Mouse (Mus musculus) embryonic facial prominence, embryonic 11.5 days (tissue): Measurements from ENCODE around the gene Slc24a1. TPM values are rescaled to one million over a fixed set of nuclear protein-coding genes. Genes with fewer than 3 reads are reported as not detected.
A peak's percentile ranks its signal among the peaks of the same experiment; 100 is the strongest.

Experiments
- ATAC-seq: fragments of 200-750 bp; cut with Nextera tagmentation; replicated peaks from 2 replicates; pipeline ENCODE4 v1.8.0; 2017; ENCODE audit warnings: low read depth; ENCODE audit not compliant: insufficient number of reproducible peaks, low FRiP score, low TSS enrichment
- DNase-seq: peaks from one replicate; pipeline ENCODE4 v3.0.0-alpha.2; 2015; ENCODE audit warnings: low spot score
- H3K27ac ChIP-seq: fragments of 300-500 bp; sonication (generic); replicated peaks from 2 replicates; pipeline ENCODE4 v1.5.1; 2014; ENCODE audit warnings: mild to moderate bottlenecking, low read depth, low read length, control low read depth
- H3K27me3 ChIP-seq: fragments of 300-500 bp; sonication (generic); 2 replicates; pipeline ENCODE4 v1.6.1; 2014; ENCODE audit warnings: mild to moderate bottlenecking, low read length, moderate library complexity, mixed read lengths; ENCODE audit not compliant: control insufficient read depth, insufficient read depth
- H3K36me3 ChIP-seq: fragments of 300-500 bp; sonication (generic); replicated peaks from 2 replicates; pipeline ENCODE4 v1.6.1; 2014; ENCODE audit warnings: low read depth, mild to moderate bottlenecking, low read length, moderate library complexity, mixed read lengths; ENCODE audit not compliant: control insufficient read depth, insufficient read depth
- H3K4me1 ChIP-seq: fragments of 300-500 bp; sonication (generic); 2 replicates; pipeline ENCODE4 v1.6.1; 2014; ENCODE audit warnings: low read length, mixed read lengths; ENCODE audit not compliant: control insufficient read depth, insufficient read depth
- H3K4me2 ChIP-seq: fragments of 300-500 bp; sonication (generic); 2 replicates; pipeline ENCODE4 v1.6.1; 2014; ENCODE audit warnings: low read depth, mild to moderate bottlenecking, control low read depth, low read length, moderate library complexity
- H3K4me3 ChIP-seq: fragments of 300-500 bp; sonication (generic); 2 replicates; pipeline ENCODE4 v1.5.1; 2014; ENCODE audit warnings: low read depth, low read length, control low read depth
- H3K9ac ChIP-seq: fragments of 300-500 bp; sonication (generic); replicated peaks from 2 replicates; pipeline ENCODE4 v1.6.1; 2014; ENCODE audit warnings: mild to moderate bottlenecking, control low read depth, low read length
- H3K9me3 ChIP-seq: fragments of 300-500 bp; sonication (generic); replicated peaks from 2 replicates; pipeline ENCODE4 v1.6.1; 2016; ENCODE audit warnings: mild to moderate bottlenecking, low read length, inconsistent platforms, mixed read lengths; ENCODE audit not compliant: control insufficient read depth
- WGBS: fragments of 180-500 bp; shearing (Covaris S2); extraction: QIAGEN DNeasy Blood & Tissue Kit; methylation state at CpG from one replicate; pipeline ENCODE4 v1.1.7; 2014; 5-methylcytosine and 5-hydroxymethylcytosine counted together
- polyA plus RNA-seq: library from polyadenylated mRNA; unstranded; fragments of >200 nt; fragmentation: Nextera tagmentation; extraction: Ambion mirVana; gene quantifications from 2 replicates; pipeline ENCODE4 v1.2.1, GENCODE M21; 2014

The Slc24a1 gene
- polyA plus RNA-seq, 1 experiment from 2014 or later: not detected

DNA sequence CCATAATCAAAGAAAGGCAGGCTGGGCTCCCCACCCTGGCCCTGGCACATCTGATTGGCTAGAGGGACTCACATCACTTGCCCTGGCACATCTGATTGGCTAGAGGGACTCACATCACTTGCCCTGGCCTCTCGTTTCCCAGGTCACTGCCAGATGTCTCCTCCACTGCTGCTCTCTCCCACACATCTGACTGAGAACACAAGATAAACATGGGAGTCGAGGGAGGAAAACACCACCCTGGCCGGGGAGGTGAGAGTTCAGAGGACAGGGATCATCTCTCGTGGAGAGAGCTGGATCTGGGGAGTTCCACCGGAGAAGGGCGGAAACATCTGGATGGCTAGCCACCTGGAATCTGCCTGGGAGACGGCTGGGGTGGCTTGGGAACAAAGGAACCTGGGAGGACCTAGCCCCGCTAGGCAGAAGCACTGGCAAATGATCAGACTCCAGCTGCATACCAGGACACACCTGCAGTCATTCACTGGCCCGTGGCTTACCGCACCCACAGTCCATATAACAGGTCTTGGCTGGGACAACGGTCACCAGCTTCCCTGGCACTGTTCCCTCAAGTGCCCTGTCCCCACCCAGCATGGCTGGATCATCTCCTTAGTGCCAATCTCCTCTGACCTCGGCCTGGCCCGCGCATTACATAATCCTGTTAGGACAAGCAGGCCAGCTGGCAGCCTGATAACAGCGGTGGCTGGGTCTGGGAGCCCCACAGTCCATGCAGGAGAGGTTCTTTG lies 17.2 kb downstream of the Slc24a1 start:
- Histone ChIP-seq H3K9me3 (no peaks in the 10 kb centered on the region), H3K27ac (no peak overlapping the region), H3K9ac (no peak overlapping the region; the same call in 1 of the 2 replicates), H3K27me3 (no peaks in the 10 kb centered on the region), H3K4me3 (no peak overlapping the region), H3K4me1 (no peaks in the 10 kb centered on the region), H3K36me3 (no peaks in the 10 kb centered on the region), H3K4me2 (no peak overlapping the region)
- peak; percentile 71 for ATAC-seq
- 57% methylated on average over 15 of the region's 15 CpGs for WGBS
- DNase-seq: peak; percentile 63

DNA sequence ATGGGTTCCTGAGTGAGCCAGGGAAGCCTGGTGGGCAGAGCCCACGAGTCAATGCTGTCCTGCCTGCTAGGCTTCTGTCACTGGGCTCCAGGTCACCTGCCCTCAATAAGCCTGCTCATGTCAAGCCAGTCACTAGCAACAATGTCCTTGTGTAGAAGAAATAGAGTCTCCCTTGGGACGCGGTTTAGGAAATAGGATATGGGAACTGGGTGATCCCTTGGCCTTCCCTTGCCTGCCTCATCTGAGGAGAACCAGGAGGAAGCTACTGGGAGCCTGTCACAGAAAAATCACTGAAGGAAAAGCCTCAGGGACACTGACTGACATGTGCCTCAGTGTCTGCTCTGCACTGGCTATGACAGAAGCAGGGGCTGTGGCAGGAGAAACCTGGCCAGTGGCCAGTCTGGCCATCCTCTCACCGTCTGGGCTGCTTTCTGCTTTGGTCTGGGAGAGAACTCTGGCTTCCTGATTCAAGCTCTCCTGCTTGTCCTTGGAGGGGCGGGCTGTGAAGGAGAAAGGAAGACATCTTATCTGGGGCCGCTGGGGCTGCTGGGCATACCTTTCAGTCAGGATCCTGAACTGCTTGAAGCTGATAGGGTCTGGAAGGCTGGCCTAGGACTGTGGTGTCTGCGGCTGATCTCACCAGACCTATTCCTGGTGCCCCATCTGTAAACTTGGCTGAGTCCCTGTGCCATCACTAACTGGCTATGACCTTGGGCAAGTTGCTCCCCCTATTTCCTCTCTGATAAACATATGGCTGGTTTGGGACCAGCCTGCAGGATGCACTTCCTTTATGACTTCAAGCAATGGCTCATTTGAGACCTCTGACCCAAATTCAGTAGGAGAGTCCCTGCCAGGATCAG lies 19.4 kb downstream of the Slc24a1 start:
- no peak overlapping the region for H3K27ac ChIP-seq

DNA sequence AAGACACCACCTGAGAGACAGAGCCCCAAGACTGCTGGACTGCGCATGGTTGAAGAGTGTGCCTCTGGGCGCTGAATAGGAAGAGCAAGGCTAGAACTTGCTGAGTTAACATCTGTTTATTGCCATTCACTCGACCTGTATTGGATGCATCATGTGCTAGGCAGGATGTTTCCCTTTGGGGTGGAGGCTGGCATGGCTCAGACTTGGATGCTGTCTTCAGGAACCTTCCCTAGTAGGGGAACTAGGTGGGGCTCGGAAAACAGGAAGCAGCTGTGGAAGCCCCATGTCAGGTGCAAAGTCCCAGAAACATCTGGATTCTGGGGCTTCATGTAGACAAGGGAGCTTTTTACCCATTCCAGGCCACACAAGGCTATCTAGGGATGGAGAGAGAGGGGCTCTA lies 21.2 kb downstream of the Slc24a1 start:
- ATAC-seq (no peak), DNase-seq (no peak)
- WGBS: 75% methylated on average over 4 of the region's 4 CpGs
- H3K27ac ChIP-seq: no peak overlapping the region
- H3K9ac ChIP-seq: no peak overlapping the region
- no peak overlapping the region for H3K4me3 ChIP-seq
- H3K27me3 ChIP-seq: no peaks in the 10 kb centered on the region
- H3K4me1 ChIP-seq: no peaks in the 10 kb centered on the region
- H3K9me3 ChIP-seq: no peaks in the 10 kb centered on the region
- no peaks in the 10 kb centered on the region for H3K36me3 ChIP-seq
- H3K4me2 ChIP-seq: no peak overlapping the region

More for the DNA sequence above, 19.4 kb downstream of the Slc24a1 start:
- Histone ChIP-seq H3K4me2 (no peak overlapping the region), H3K9me3 (no peaks in the 10 kb centered on the region), H3K4me3 (no peak overlapping the region), H3K9ac (no peak overlapping the region), H3K36me3 (no peaks in the 10 kb centered on the region), H3K4me1 (no peaks in the 10 kb centered on the region), H3K27me3 (no peaks in the 10 kb centered on the region)
- ATAC-seq (no peak), DNase-seq (no peak)
- 73% methylated on average over 7 of the region's 7 CpGs for WGBS

DNA sequence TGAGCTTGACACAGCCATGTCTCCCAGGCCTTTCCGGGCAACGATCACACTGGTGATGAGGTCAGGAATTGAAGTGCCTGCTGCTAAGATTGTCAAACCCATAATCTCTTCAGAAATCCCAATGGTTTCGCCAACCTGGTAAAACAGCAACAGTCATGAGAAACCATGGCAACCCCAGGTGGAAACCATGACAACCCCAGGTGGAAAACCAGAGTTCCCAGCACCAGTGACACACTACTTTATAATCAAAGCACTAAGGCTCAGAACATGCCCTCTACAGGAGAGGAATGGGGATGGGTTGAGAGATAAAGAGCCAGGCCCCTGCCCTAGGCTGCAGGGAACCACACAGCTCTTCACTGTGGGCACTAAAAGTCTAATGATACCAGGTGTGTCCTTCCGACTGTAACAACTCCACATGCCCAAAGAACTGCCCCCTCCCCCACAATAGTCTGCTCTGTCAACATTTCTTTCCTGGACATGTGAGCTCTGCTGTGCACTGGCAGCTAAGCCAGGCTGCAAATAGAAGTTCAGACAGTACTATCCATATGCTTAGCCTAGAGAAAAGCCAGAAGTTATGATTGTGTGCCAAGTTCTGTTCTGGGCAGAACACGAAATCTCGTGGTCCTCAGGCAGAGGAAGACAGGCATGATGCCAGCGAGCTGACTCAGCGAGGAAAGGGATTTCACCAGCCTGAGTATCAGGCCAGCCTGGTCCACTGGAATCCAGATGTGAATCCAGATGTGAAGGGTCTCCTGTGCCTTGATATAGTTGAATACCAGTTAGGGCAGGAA lies 25.0 kb downstream of the Slc24a1 start:
- Histone ChIP-seq H3K9me3 (no peaks in the 10 kb centered on the region), H3K4me3 (no peak overlapping the region), H3K27me3 (no peaks in the 10 kb centered on the region), H3K9ac (no peak overlapping the region), H3K4me1 (no peaks in the 10 kb centered on the region), H3K27ac (no peak overlapping the region), H3K36me3 (no peaks in the 10 kb centered on the region), H3K4me2 (no peak overlapping the region)
- DNase-seq (no peak), ATAC-seq (no peak)
- 86% methylated on average over 8 of the region's 8 CpGs for WGBS

DNA sequence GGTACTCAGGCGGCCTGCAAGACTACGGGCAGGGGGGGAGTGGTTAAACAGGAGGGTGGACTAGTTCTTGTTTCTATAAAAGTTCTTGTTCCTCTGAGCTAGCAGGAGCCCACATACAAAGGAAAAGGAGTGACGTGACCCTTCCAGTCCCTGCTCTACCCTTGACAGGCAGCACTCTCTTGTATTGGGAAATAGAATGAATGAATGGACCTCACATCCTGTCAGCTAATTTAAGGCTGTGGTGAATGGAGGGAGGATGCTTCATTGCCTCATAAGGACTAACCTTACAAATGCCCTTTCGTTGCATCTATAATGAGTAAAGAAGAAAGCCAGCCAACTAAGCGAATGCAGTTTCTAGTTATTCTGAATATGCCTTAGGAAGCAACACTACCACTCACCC lies 25.6 kb downstream of the Slc24a1 start:
- Histone ChIP-seq H3K9ac (no peak overlapping the region), H3K4me2 (no peak overlapping the region), H3K4me3 (no peak overlapping the region), H3K36me3 (no peaks in the 10 kb centered on the region), H3K27ac (no peak overlapping the region), H3K9me3 (no peaks in the 10 kb centered on the region), H3K27me3 (no peaks in the 10 kb centered on the region), H3K4me1 (no peaks in the 10 kb centered on the region)
- WGBS: 60% methylated on average over 5 of the region's 5 CpGs
- ATAC-seq: no peak
- DNase-seq: no peak

DNA sequence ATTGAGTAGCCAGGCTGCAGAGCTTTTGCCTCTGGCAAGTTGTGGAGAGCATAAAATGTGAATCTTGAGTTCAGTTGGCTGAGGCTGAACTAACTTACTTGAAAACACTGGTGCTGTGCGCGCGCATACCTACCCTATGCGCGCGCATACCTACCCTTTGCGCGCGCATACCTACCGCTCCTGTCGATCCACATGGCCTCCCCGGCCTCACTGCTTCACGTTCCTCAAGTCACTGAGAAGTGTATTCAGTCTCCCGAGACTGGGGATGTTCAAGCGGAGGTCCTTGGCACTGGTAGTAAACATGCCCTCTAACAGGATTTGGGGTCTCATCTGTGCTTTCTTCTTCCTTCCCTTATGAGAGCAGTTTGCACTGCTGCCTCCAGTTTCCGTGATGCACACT lies 32.8 kb downstream of the Slc24a1 start:
- Histone ChIP-seq H3K27me3 (no peaks in the 10 kb centered on the region), H3K9me3 (no peaks in the 10 kb centered on the region), H3K4me3 (peak overlapping the region; percentile 29), H3K36me3 (no peaks in the 10 kb centered on the region), H3K4me1 (no peaks in the 10 kb centered on the region), H3K27ac (no peak overlapping the region), H3K4me2 (peak overlapping the region; percentile 46), H3K9ac (peak overlapping the region; percentile 50)
- DNase-seq (peak; percentile 78), ATAC-seq (no peak)
- 28% methylated on average over 16 of the region's 16 CpGs for WGBS

DNA sequence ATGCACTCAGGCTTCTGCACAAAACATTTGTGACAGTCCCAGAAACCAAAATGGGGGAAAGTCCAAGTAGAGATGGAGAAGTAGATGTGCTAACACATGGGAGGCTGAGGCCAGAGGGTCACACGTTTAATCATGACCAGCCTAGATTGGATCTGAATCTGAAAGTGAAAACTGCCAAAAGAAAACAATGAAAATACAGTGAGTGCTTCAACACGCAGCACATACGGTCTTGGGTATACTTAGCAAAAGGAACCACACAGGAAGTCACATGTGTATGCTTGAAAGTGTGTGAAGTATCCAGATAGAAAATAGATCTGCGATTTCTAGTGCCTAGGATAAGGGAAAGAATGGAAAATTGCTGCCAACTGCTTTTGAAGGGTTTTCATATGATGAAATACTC lies 36.8 kb downstream of the Slc24a1 start:
- no peak overlapping the region for H3K4me3 ChIP-seq
- H3K4me2 ChIP-seq: no peak overlapping the region
- no peaks in the 10 kb centered on the region for H3K27me3 ChIP-seq
- H3K9me3 ChIP-seq: no peaks in the 10 kb centered on the region
- no peak overlapping the region for H3K27ac ChIP-seq
- 83% methylated on average over 4 of the region's 4 CpGs for WGBS
- DNase-seq (no peak), ATAC-seq (no peak)
- H3K36me3 ChIP-seq: no peaks in the 10 kb centered on the region
- H3K9ac ChIP-seq: no peak overlapping the region
- no peaks in the 10 kb centered on the region for H3K4me1 ChIP-seq
